Mouse (Mus musculus) stomach, embryonic 14.5 days (tissue): Measurements from ENCODE around the gene Slc25a22. TPM values are rescaled to one million over a fixed set of nuclear protein-coding genes. Genes with fewer than 3 reads are reported as not detected.

ENCODE experiments used
- ATAC-seq: fragments of 200-750 bp; cut with Nextera tagmentation; 2 replicates; pipeline ENCODE4 v1.8.0; 2017; ENCODE audit warnings: low read depth, moderate TSS enrichment; ENCODE audit not compliant: insufficient number of reproducible peaks, insufficient read depth, low FRiP score
- H3K27ac ChIP-seq: fragments of 300-500 bp; sonication (generic); 2 replicates; pipeline ENCODE4 v1.5.1; 2014; ENCODE audit warnings: mild to moderate bottlenecking, low read length, moderate library complexity, mixed read lengths
- H3K27me3 ChIP-seq: fragments of 300-500 bp; sonication (generic); 2 replicates; pipeline ENCODE4 v1.6.1; 2014; ENCODE audit warnings: low read length, control low read depth, mixed read lengths; ENCODE audit not compliant: control insufficient read depth, insufficient read depth
- H3K36me3 ChIP-seq: fragments of 300-500 bp; sonication (generic); 2 replicates; pipeline ENCODE4 v1.6.1; 2014; ENCODE audit warnings: mild to moderate bottlenecking, control low read depth, low read length, moderate library complexity, mixed read lengths; ENCODE audit not compliant: control insufficient read depth, insufficient read depth
- H3K4me1 ChIP-seq: fragments of 300-500 bp; sonication (generic); 2 replicates; pipeline ENCODE4 v1.6.1; 2014; ENCODE audit warnings: low read length, control low read depth, mixed read lengths; ENCODE audit not compliant: control insufficient read depth, insufficient read depth
- H3K4me2 ChIP-seq: fragments of 300-500 bp; sonication (generic); replicated peaks from 2 replicates; pipeline ENCODE4 v1.6.1; 2014; ENCODE audit warnings: low read depth, low read length, control low read depth
- H3K4me3 ChIP-seq: fragments of 300-500 bp; sonication (generic); 2 replicates; pipeline ENCODE4 v1.5.1; 2014; ENCODE audit warnings: low read depth, low read length, control low read depth
- H3K9ac ChIP-seq: fragments of 300-500 bp; sonication (generic); replicated peaks from 2 replicates; pipeline ENCODE4 v1.6.1; 2014; ENCODE audit warnings: low read depth, mild to moderate bottlenecking, control low read depth, low read length, moderate library complexity, mixed read lengths
- H3K9me3 ChIP-seq: fragments of 300-500 bp; sonication (generic); 2 replicates; pipeline ENCODE4 v1.6.1; 2016; ENCODE audit warnings: low read depth, low read length, control low read depth; ENCODE audit not compliant: control insufficient read depth
- WGBS: fragments of 180-500 bp; shearing (Covaris S2); extraction: QIAGEN DNeasy Blood & Tissue Kit; methylation state at CpG from one replicate; pipeline ENCODE4 v1.1.7; 2014; 5-methylcytosine and 5-hydroxymethylcytosine counted together
- polyA plus RNA-seq: library from polyadenylated mRNA; unstranded; fragments of >200 nt; fragmentation: Nextera tagmentation; extraction: Ambion mirVana; gene quantifications from 2 replicates; pipeline ENCODE4 v1.2.1, GENCODE M21; 2014

The Slc25a22 gene
- polyA plus RNA-seq, 1 experiment from 2014 or later = 31.5 TPM

- Histone ChIP-seq H3K4me1 (peaks cover 51% of the 10 kb centered on the region), H3K27me3 (peaks cover 19% of the 10 kb centered on the region; the same call in 1 of the 2 replicates), H3K9me3 (no peaks in the 10 kb centered on the region), H3K4me3 (peak overlapping the region; percentile 11; the same call in 1 of the 2 replicates), H3K9ac (0 out of 2 replicates have a peak overlapping the region, but pooled peaks have one; percentile 2), H3K4me2 (peak overlapping the region; percentile 34), H3K27ac (no peak overlapping the region), H3K36me3 (peaks cover under 1% of the 10 kb centered on the region; the same call in 1 of the 2 replicates)
- WGBS = 9% methylated on average over 33 of the region's 38 CpGs
- ATAC-seq = no peak
Observed at GRCm38 (mm10) chr7:141464603-141465201, 27.0 kb upstream of the Slc25a22 start.

- peaks cover 46% of the 10 kb centered on the region for H3K4me1 ChIP-seq
- 0 out of 2 replicates have a peak overlapping the region, but pooled peaks have one; percentile 11 for H3K4me3 ChIP-seq
- H3K9me3 ChIP-seq = no peaks in the 10 kb centered on the region
- H3K9ac ChIP-seq = no peak overlapping the region
- ATAC-seq = no peak
- 35% methylated on average over 12 of the region's 12 CpGs for WGBS
- peaks cover 19% of the 10 kb centered on the region; the same call in 1 of the 2 replicates for H3K27me3 ChIP-seq
- H3K36me3 ChIP-seq = no peaks in the 10 kb centered on the region
- H3K4me2 ChIP-seq = peak overlapping the region; percentile 34
- no peak overlapping the region for H3K27ac ChIP-seq
Observed at GRCm38 (mm10) chr7:141463824-141464602, 26.3 kb upstream of the Slc25a22 start.

- peaks cover 6% of the 10 kb centered on the region; the same call in 1 of the 2 replicates for H3K36me3 ChIP-seq
- H3K27me3 ChIP-seq = peaks cover 19% of the 10 kb centered on the region; the same call in 1 of the 2 replicates
- no peak for ATAC-seq
- WGBS = 13% methylated on average over 5 of the region's 5 CpGs
- H3K4me2 ChIP-seq = peak overlapping the region; percentile 70
- no peak overlapping the region for H3K9ac ChIP-seq
- H3K4me3 ChIP-seq = peak overlapping the region; percentile 37
- no peak overlapping the region for H3K27ac ChIP-seq
- peaks cover 34% of the 10 kb centered on the region for H3K4me1 ChIP-seq
- H3K9me3 ChIP-seq = no peaks in the 10 kb centered on the region
Observed at GRCm38 (mm10) chr7:141462333-141462821, 24.7 kb upstream of the Slc25a22 start.

- H3K9ac ChIP-seq = no peak overlapping the region; the same call in 1 of the 2 replicates
- peaks cover 19% of the 10 kb centered on the region; the same call in 1 of the 2 replicates for H3K27me3 ChIP-seq
- H3K4me2 ChIP-seq = peak overlapping the region; percentile 70
- peaks cover 31% of the 10 kb centered on the region for H3K4me1 ChIP-seq
- peak overlapping the region; percentile 37 for H3K4me3 ChIP-seq
- WGBS = 3% methylated on average over 57 of the region's 59 CpGs
- H3K36me3 ChIP-seq = peaks cover 6% of the 10 kb centered on the region; the same call in 1 of the 2 replicates
- ATAC-seq = no peak
- no peaks in the 10 kb centered on the region for H3K9me3 ChIP-seq
- H3K27ac ChIP-seq = no peak overlapping the region
Observed at GRCm38 (mm10) chr7:141461521-141462332, 24.0 kb upstream of the Slc25a22 start.

GRCm38 (mm10) chr7:141460391-141461113, 22.9 kb upstream of the Slc25a22 start, which contains the start of gene Cracr2b:
Gene Cracr2b, plus strand, starts transcription at chr7:141461094.
- Histone ChIP-seq H3K27me3 (peaks cover 19% of the 10 kb centered on the region; the same call in 1 of the 2 replicates), H3K4me1 (peaks cover 35% of the 10 kb centered on the region)

GRCm38 (mm10) chr7:141460001-141460390, 22.3 kb upstream of the Slc25a22 start:
- Histone ChIP-seq H3K4me1 (peaks cover 30% of the 10 kb centered on the region), H3K27ac (0 out of 2 replicates have a peak overlapping the region, but pooled peaks have one; percentile 6), H3K4me3 (no peak overlapping the region), H3K9me3 (no peaks in the 10 kb centered on the region), H3K9ac (no peak overlapping the region), H3K27me3 (peaks cover 19% of the 10 kb centered on the region; the same call in 1 of the 2 replicates), H3K4me2 (no peak overlapping the region), H3K36me3 (peaks cover 6% of the 10 kb centered on the region; the same call in 1 of the 2 replicates)
- no peak for ATAC-seq
- WGBS = 45% methylated on average over 5 of the region's 5 CpGs

More at GRCm38 (mm10) chr7:141460391-141461113, 22.9 kb upstream of the Slc25a22 start, which contains the start of gene Cracr2b:
- peak within 1 kb of the TSS; percentile 70 for H3K4me2 ChIP-seq
- H3K9ac ChIP-seq = no peak within 1 kb of the TSS; the same call in 1 of the 2 replicates
- peak within 1 kb of the TSS; percentile 37 for H3K4me3 ChIP-seq
- no peaks in the 10 kb centered on the region for H3K9me3 ChIP-seq
- ATAC-seq = no peak
- H3K27ac ChIP-seq = 0 out of 2 replicates have a peak within 1 kb of the TSS, but pooled peaks have one; percentile 6
- 47% methylated on average over 15 of the region's 15 CpGs for WGBS
- H3K36me3 ChIP-seq = peaks cover 6% of the 10 kb centered on the region; the same call in 1 of the 2 replicates

- Histone ChIP-seq H3K4me1 (peaks cover 24% of the 10 kb centered on the region), H3K4me3 (no peak overlapping the region), H3K27me3 (peaks cover 18% of the 10 kb centered on the region; the same call in 1 of the 2 replicates), H3K9ac (no peak overlapping the region), H3K36me3 (peaks cover 6% of the 10 kb centered on the region; the same call in 1 of the 2 replicates), H3K27ac (no peak overlapping the region), H3K4me2 (no peak overlapping the region), H3K9me3 (no peaks in the 10 kb centered on the region)
- ATAC-seq = no peak
- 89% methylated on average over 17 of the region's 17 CpGs for whole genome bisulfite sequencing
Observed at GRCm38 (mm10) chr7:141459301-141459711, 21.6 kb upstream of the Slc25a22 start.
